Mouse (Mus musculus) stomach, embryonic 16.5 days (tissue): ENCODE results near the gene Capn3. TPM values are rescaled to one million over a fixed set of nuclear protein-coding genes. Genes with fewer than 3 reads are reported as not detected.

ENCODE experiments used
- ATAC-seq: fragments of 200-750 bp; cut with Nextera tagmentation; 2 replicates; pipeline ENCODE4 v1.8.0; 2017; ENCODE audit warnings: moderate number of reproducible peaks, moderate TSS enrichment; ENCODE audit not compliant: insufficient read depth, low FRiP score
- H3K27ac ChIP-seq: fragments of 300-500 bp; sonication (generic); 2 replicates; pipeline ENCODE4 v1.5.1; 2014; ENCODE audit warnings: low read length
- H3K27me3 ChIP-seq: fragments of 300-500 bp; sonication (generic); 2 replicates; pipeline ENCODE4 v1.6.1; 2014; ENCODE audit warnings: low read length, control low read depth, mixed read lengths; ENCODE audit not compliant: control insufficient read depth, insufficient read depth
- H3K36me3 ChIP-seq: fragments of 300-500 bp; sonication (generic); 2 replicates; pipeline ENCODE4 v1.6.1; 2014; ENCODE audit warnings: low read length; ENCODE audit not compliant: control insufficient read depth, insufficient read depth
- H3K4me1 ChIP-seq: fragments of 300-500 bp; sonication (generic); 2 replicates; pipeline ENCODE4 v1.6.1; 2014; ENCODE audit warnings: low read length, control low read depth, mixed read lengths; ENCODE audit not compliant: control insufficient read depth, insufficient read depth
- H3K4me2 ChIP-seq: fragments of 300-500 bp; sonication (generic); 2 replicates; pipeline ENCODE4 v1.6.1; 2014; ENCODE audit warnings: low read depth, low read length, mixed read lengths
- H3K4me3 ChIP-seq: fragments of 300-500 bp; sonication (generic); replicated peaks from 2 replicates; pipeline ENCODE4 v1.5.1; 2014; ENCODE audit warnings: mild to moderate bottlenecking, low read length
- H3K9ac ChIP-seq: fragments of 300-500 bp; sonication (generic); 2 replicates; pipeline ENCODE4 v1.6.1; 2014; ENCODE audit warnings: low read length
- H3K9me3 ChIP-seq: fragments of 300-500 bp; sonication (generic); replicated peaks from 2 replicates; pipeline ENCODE4 v1.6.1; 2016; ENCODE audit warnings: low read length, control low read depth; ENCODE audit not compliant: control insufficient read depth
- WGBS: fragments of 180-500 bp; shearing (Covaris S2); extraction: QIAGEN DNeasy Blood & Tissue Kit; methylation state at CpG from one replicate; pipeline ENCODE4 v1.1.7; 2014; 5-methylcytosine and 5-hydroxymethylcytosine counted together
- polyA plus RNA-seq: library from polyadenylated mRNA; unstranded; fragments of >200 nt; fragmentation: Nextera tagmentation; extraction: Ambion mirVana; gene quantifications from 2 replicates; pipeline ENCODE4 v1.2.1, GENCODE M21; 2015

Gene Capn3
- polyA plus RNA-seq, 1 experiment from 2014 or later = 1.3 TPM

- peak overlapping the region; percentile 24; the same call in 1 of the 2 replicates for H3K9ac ChIP-seq
- ATAC-seq = peak; percentile 30; the same call in 1 of the 2 replicates
- no peak overlapping the region for H3K4me2 ChIP-seq
- H3K27ac ChIP-seq = no peak overlapping the region
- no peaks in the 10 kb centered on the region for H3K9me3 ChIP-seq
- 38% methylated on average over 6 of the region's 6 CpGs for WGBS
- peaks cover 14% of the 10 kb centered on the region for H3K4me1 ChIP-seq
- no peak overlapping the region for H3K4me3 ChIP-seq
- H3K36me3 ChIP-seq = 0 out of 2 replicates have a peak, but pooled peaks cover 1% of the 10 kb centered on the region
- no peaks in the 10 kb centered on the region for H3K27me3 ChIP-seq
These were observed 44.2 kb downstream of the Capn3 start for GRCm38 (mm10) chr2:120499971-120500471.

- Histone ChIP-seq H3K27ac (no peak overlapping the region), H3K4me3 (no peak overlapping the region), H3K9me3 (no peaks in the 10 kb centered on the region), H3K4me2 (no peak overlapping the region), H3K4me1 (peaks cover 14% of the 10 kb centered on the region), H3K27me3 (no peaks in the 10 kb centered on the region), H3K36me3 (peaks cover 13% of the 10 kb centered on the region; the same call in 1 of the 2 replicates), H3K9ac (no peak overlapping the region)
- 37% methylated on average over 17 of the region's 17 CpGs for WGBS
- ATAC-seq = no peak
These were observed 45.5 kb downstream of the Capn3 start for GRCm38 (mm10) chr2:120501136-120501918.

- Histone ChIP-seq H3K9ac (no peak overlapping the region), H3K27ac (no peak overlapping the region), H3K4me1 (peaks cover 14% of the 10 kb centered on the region), H3K4me2 (no peak overlapping the region), H3K36me3 (peaks cover 16% of the 10 kb centered on the region; the same call in 1 of the 2 replicates), H3K27me3 (no peaks in the 10 kb centered on the region), H3K4me3 (no peak overlapping the region), H3K9me3 (no peaks in the 10 kb centered on the region)
- WGBS = 66% methylated on average over 13 of the region's 13 CpGs
- no peak for ATAC-seq
These were observed 46.2 kb downstream of the Capn3 start for GRCm38 (mm10) chr2:120501931-120502604.

- Histone ChIP-seq H3K9me3 (no peaks in the 10 kb centered on the region), H3K9ac (no peak overlapping the region), H3K4me3 (no peak overlapping the region), H3K4me1 (peaks cover 14% of the 10 kb centered on the region), H3K27ac (no peak overlapping the region), H3K36me3 (peaks cover 16% of the 10 kb centered on the region; the same call in 1 of the 2 replicates), H3K27me3 (no peaks in the 10 kb centered on the region), H3K4me2 (no peak overlapping the region)
- 60% methylated on average over 3 of the region's 3 CpGs for WGBS
- ATAC-seq = no peak
These were observed 46.8 kb downstream of the Capn3 start for GRCm38 (mm10) chr2:120502605-120502990.

GRCm38 (mm10) chr2:120503094-120503493 is 47.3 kb downstream of the Capn3 start:
- 86% methylated on average over 6 of the region's 6 CpGs for WGBS
- no peak for ATAC-seq
- H3K9me3 ChIP-seq = no peaks in the 10 kb centered on the region
- H3K36me3 ChIP-seq = peaks cover 16% of the 10 kb centered on the region; the same call in 1 of the 2 replicates
- no peak overlapping the region for H3K9ac ChIP-seq
- peaks cover 14% of the 10 kb centered on the region for H3K4me1 ChIP-seq
- H3K4me2 ChIP-seq = no peak overlapping the region
- H3K27ac ChIP-seq = no peak overlapping the region
- no peaks in the 10 kb centered on the region for H3K27me3 ChIP-seq
- H3K4me3 ChIP-seq = no peak overlapping the region

GRCm38 (mm10) chr2:120503992-120504391 is 48.2 kb downstream of the Capn3 start:
- WGBS = 71% methylated on average over 5 of the region's 5 CpGs
- H3K4me3 ChIP-seq = no peak overlapping the region
- no peak for ATAC-seq
- H3K36me3 ChIP-seq = peaks cover 16% of the 10 kb centered on the region; the same call in 1 of the 2 replicates
- H3K9ac ChIP-seq = no peak overlapping the region
- no peak overlapping the region for H3K4me2 ChIP-seq
- H3K27ac ChIP-seq = no peak overlapping the region
- H3K9me3 ChIP-seq = no peaks in the 10 kb centered on the region
- peaks cover 14% of the 10 kb centered on the region for H3K4me1 ChIP-seq
- no peaks in the 10 kb centered on the region for H3K27me3 ChIP-seq

GRCm38 (mm10) chr2:120514181-120514580 is 58.4 kb downstream of the Capn3 start:
- ATAC-seq = no peak
- no peak overlapping the region for H3K4me2 ChIP-seq
- H3K9ac ChIP-seq = no peak overlapping the region
- WGBS = 90% methylated on average over 4 of the region's 4 CpGs
- no peak overlapping the region for H3K27ac ChIP-seq
- H3K9me3 ChIP-seq = no peaks in the 10 kb centered on the region
- no peaks in the 10 kb centered on the region for H3K4me1 ChIP-seq
- no peak overlapping the region for H3K4me3 ChIP-seq
- H3K36me3 ChIP-seq = peaks cover 15% of the 10 kb centered on the region
- H3K27me3 ChIP-seq = no peaks in the 10 kb centered on the region

- 85% methylated on average over 5 of the region's 5 CpGs for WGBS
- Histone ChIP-seq H3K4me3 (no peak overlapping the region), H3K27ac (no peak overlapping the region), H3K9ac (no peak overlapping the region), H3K9me3 (no peaks in the 10 kb centered on the region), H3K27me3 (no peaks in the 10 kb centered on the region), H3K4me2 (no peak overlapping the region), H3K4me1 (no peaks in the 10 kb centered on the region), H3K36me3 (peaks cover 25% of the 10 kb centered on the region)
- no peak for ATAC-seq
These were observed 62.9 kb downstream of the Capn3 start for GRCm38 (mm10) chr2:120518547-120519210.
